Comparison of ENCODE assay signal across 8 mouse cellular contexts in genomic region chr2:29868949-29869645, GRCm38 (mm10). TPM values are rescaled to one million over a fixed set of nuclear protein-coding genes. Genes with fewer than 3 reads are reported as not detected.
DNase-seq lines count a peak whose midpoint lies in the region; ATAC-seq and TF ChIP-seq lines count a peak whose summit lies in the region.

Gene Cercam, plus strand, starts transcription at chr2:29869164.

- H3K9ac ChIP-seq in lung, embryonic 15.5 days: peak within 1 kb of the TSS; percentile 63

- TF ChIP-seq POLR2A in olfactory bulb, adult 2 months (IDR thresholded peaks at IDR 0.05; ENCODE audit: insufficient read depth, low read depth, low read length): peak; percentile 19; the same call in 1 of the 2 replicates

- peaks cover 33% of the 10 kb centered on the region for H3K36me3 ChIP-seq in hindbrain, embryonic 10.5 days
- H3K36me3 ChIP-seq in lung, embryonic 15.5 days: no peaks in the 10 kb centered on the region

- DNase-seq in NIH3T3 (ENCODE audit: low read depth): peak; percentile 93
- DNase-seq in cerebellum, adult 9-11 months: peak; percentile 89
- peak; percentile 56 to 88 for DNase-seq in frontal cortex, adult 2 months (ENCODE audit: extremely low spot score in 1 of 2, low spot score in 1 of 2)
- DNase-seq in hindbrain, embryonic 10.5 days (ENCODE audit: low spot score): peak; percentile 93
- peak; percentile 40 for DNase-seq in layer of hippocampus, adult 9-10 months (ENCODE audit: low spot score)
- peak; percentile 88 for DNase-seq in thymus, postnatal 0 days (ENCODE audit: low spot score)

- H3K4me1 ChIP-seq in hindbrain, embryonic 10.5 days (replicated peaks): peaks cover 41% of the 10 kb centered on the region
- H3K4me1 ChIP-seq in lung, embryonic 15.5 days: peaks cover 11% of the 10 kb centered on the region
- peaks cover 15% of the 10 kb centered on the region for H3K4me1 ChIP-seq in olfactory bulb, adult 2 months (ENCODE audit: control insufficient read depth, insufficient read depth, low read length)

- H3K4me2 ChIP-seq in lung, embryonic 15.5 days: peak within 1 kb of the TSS; percentile 97

- H3K4me3 ChIP-seq in hindbrain, embryonic 10.5 days: peak within 1 kb of the TSS; percentile 76
- H3K4me3 ChIP-seq in lung, embryonic 15.5 days: peak within 1 kb of the TSS; percentile 55
- peak within 1 kb of the TSS; percentile 73 for H3K4me3 ChIP-seq in olfactory bulb, adult 2 months (ENCODE audit: insufficient read depth, low read depth, low read length)

- H3K9me3 ChIP-seq in hindbrain, embryonic 10.5 days: no peaks in the 10 kb centered on the region
- H3K9me3 ChIP-seq in lung, embryonic 15.5 days: no peaks in the 10 kb centered on the region

- WGBS in hindbrain, embryonic 10.5 days: under 1% methylated on average over 44 of the region's 44 CpGs
- WGBS in lung, embryonic 15.5 days: under 1% methylated on average over 43 of the region's 44 CpGs
- WGBS in olfactory bulb, adult 2 months: under 1% methylated on average over 44 of the region's 44 CpGs

- peak; percentile 87 for ATAC-seq in lung, embryonic 15.5 days (ENCODE audit: borderline replicate concordance, extremely low read depth, low FRiP score, low TSS enrichment)

- peak; percentile 85 for TF ChIP-seq CTCF in olfactory bulb, adult 2 months (IDR thresholded peaks at IDR 0.05; ENCODE audit: insufficient read depth, low read depth, low read length)

- H3K27me3 ChIP-seq in hindbrain, embryonic 10.5 days (ENCODE audit: insufficient read depth, poor library complexity, severe bottlenecking): peaks cover 3% of the 10 kb centered on the region; the same call in 1 of the 2 replicates
- H3K27me3 ChIP-seq in lung, embryonic 15.5 days: 0 out of 2 replicates have a peak, but pooled peaks cover 3% of the 10 kb centered on the region

- H3K27ac ChIP-seq in hindbrain, embryonic 10.5 days: peak within 1 kb of the TSS; percentile 92
- H3K27ac ChIP-seq in lung, embryonic 15.5 days: peak within 1 kb of the TSS; percentile 68
- 0 out of 2 replicates have a peak within 1 kb of the TSS, but pooled peaks have one; percentile 29 for H3K27ac ChIP-seq in olfactory bulb, adult 2 months (ENCODE audit: insufficient read depth, low read depth, low read length)

RNA-seq across cellular contexts. Expression of gene Cercam, which starts in this region (rescaled TPM):
- polyA plus RNA-seq in frontal cortex, adult 2 months (2012; rRNA removed): 15.9 and 16.2 TPM in 2 replicates
- 49.1 and 56.2 TPM in 2 replicates for polyA plus RNA-seq in hindbrain, embryonic 10.5 days (2016; fragmentation: Nextera tagmentation; extraction: Ambion mirVana)
- polyA plus RNA-seq in lung, embryonic 15.5 days (2015; fragmentation: Nextera tagmentation; extraction: Ambion mirVana): 12.2 and 12.9 TPM in 2 replicates
- polyA plus RNA-seq in olfactory bulb, adult 2 months (2012; ENCODE audit: insufficient read depth, insufficient read length, low replicate concordance, missing spikeins): not detected in 2 replicates
- polyA plus RNA-seq in thymus, postnatal 0 days (2015; fragmentation: Nextera tagmentation; extraction: Ambion mirVana): 7.0 and 8.6 TPM in 2 replicates

Comparison
In these comparisons a context has a peak if more than half of its experiments do, and no peak if none do; other contexts are left out.
1. Peak in every context shown above with its lines: DNase-seq, ATAC-seq, H3K4me3 ChIP-seq and H3K27ac ChIP-seq.
2. DNase-seq: peak in every context shown above with its lines; median percentile 93 in NIH3T3; 93 in hindbrain, embryonic 10.5 days; 89 in cerebellum, adult 9-11 months; 88 in thymus, postnatal 0 days; 72 in frontal cortex, adult 2 months; 40 in layer of hippocampus, adult 9-10 months.
3. H3K27ac ChIP-seq: peak in every context shown above with its lines; median percentile 92 in hindbrain, embryonic 10.5 days; 68 in lung, embryonic 15.5 days; 29 in olfactory bulb, adult 2 months.